Mouse (Mus musculus) embryonic facial prominence, embryonic 12.5 days (tissue): ENCODE results near the gene Gpatch4. TPM values are rescaled to one million over a fixed set of nuclear protein-coding genes. Genes with fewer than 3 reads are reported as not detected.

Source experiments
- ATAC-seq: fragments of 200-750 bp; cut with Nextera tagmentation; 2 replicates; pipeline ENCODE4 v1.8.0; 2017; ENCODE audit not compliant: insufficient number of reproducible peaks, insufficient read depth, low FRiP score, low TSS enrichment
- H3K27ac ChIP-seq: fragments of 300-500 bp; sonication (generic); 2 replicates; pipeline ENCODE4 v1.5.1; 2016; ENCODE audit warnings: mild to moderate bottlenecking
- H3K27me3 ChIP-seq: fragments of 300-500 bp; sonication (generic); 2 replicates; pipeline ENCODE4 v1.6.1; 2016; ENCODE audit warnings: mild to moderate bottlenecking, moderate library complexity
- H3K36me3 ChIP-seq: fragments of 300-500 bp; sonication (generic); 2 replicates; pipeline ENCODE4 v1.6.1; 2016; ENCODE audit warnings: mild to moderate bottlenecking
- H3K4me1 ChIP-seq: fragments of 300-500 bp; sonication (generic); 2 replicates; pipeline ENCODE4 v1.6.1; 2016
- H3K4me2 ChIP-seq: fragments of 300-500 bp; sonication (generic); replicated peaks from 2 replicates; pipeline ENCODE4 v1.6.1; 2016; ENCODE audit warnings: mild to moderate bottlenecking, moderate library complexity
- H3K4me3 ChIP-seq: fragments of 300-500 bp; sonication (generic); 2 replicates; pipeline ENCODE4 v1.5.1; 2016; ENCODE audit warnings: mild to moderate bottlenecking
- H3K9ac ChIP-seq: fragments of 300-500 bp; sonication (generic); 2 replicates; pipeline ENCODE4 v1.6.1; 2016; ENCODE audit warnings: mild to moderate bottlenecking, moderate library complexity
- H3K9me3 ChIP-seq: fragments of 300-500 bp; sonication (generic); 2 replicates; pipeline ENCODE4 v1.6.1; 2016; ENCODE audit warnings: mild to moderate bottlenecking, moderate library complexity
- WGBS: fragments of 180-500 bp; shearing (Covaris S2); methylation state at CpG from one replicate; pipeline ENCODE4 v1.1.7; 2016; 5-methylcytosine and 5-hydroxymethylcytosine counted together
- polyA plus RNA-seq: library from polyadenylated mRNA; unstranded; fragments of >200 nt; fragmentation: Nextera tagmentation; extraction: Ambion mirVana; gene quantifications from 2 replicates; pipeline ENCODE4 v1.2.1, GENCODE M21; 2016

The Gpatch4 gene
- polyA plus RNA-seq, 1 experiment from 2014 or later, result 32.7 TPM

DNA sequence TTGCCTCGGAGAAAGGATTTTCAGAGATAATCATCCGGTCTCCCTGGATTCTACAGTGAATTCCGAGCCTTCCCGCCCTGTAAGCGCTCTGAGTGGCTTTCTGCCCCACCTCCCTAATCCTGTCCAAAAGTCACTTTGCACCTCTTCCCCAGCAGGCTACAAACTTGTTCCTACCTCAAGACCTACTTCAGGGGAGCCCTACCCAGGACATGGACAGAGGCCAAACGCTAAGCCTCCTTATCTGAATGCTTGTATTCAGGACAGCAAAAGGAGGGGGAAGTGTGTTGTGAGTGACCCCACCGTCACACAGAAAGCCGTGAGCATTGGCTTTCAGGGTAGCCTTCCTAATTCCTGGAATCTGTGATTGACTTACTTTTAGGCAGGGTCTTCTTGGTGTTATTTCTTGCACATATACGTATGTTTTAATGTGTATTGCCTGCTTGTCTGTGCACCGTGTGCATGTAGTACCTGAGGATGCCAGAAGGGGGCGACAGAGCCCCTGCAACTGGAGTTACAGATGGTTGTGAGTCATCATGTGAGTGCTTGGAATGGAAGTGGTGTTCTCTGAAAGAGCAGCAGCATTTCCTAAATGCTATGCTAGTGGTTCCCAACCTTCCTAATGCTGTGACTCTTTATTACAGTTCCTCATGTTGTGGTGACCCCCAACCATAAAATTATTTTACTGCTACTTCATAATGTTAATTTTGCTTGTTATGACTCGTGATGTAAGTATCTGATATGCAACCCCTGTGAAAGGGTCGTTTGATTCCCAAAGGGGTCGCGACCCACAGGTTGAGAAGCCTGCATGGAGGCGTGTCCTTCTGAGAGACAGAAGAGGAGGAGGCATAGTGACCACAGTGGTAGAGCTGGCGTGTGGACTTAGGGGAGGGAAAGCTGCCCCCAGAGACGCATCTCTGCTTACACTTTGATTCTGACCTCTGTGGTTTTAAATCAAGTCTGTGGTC, 36.8 kb upstream of the Gpatch4 start:
- ATAC-seq, result no peak
- 75% methylated on average over 18 of the region's 18 CpGs for WGBS
- Histone ChIP-seq H3K27me3 (peaks cover 31% of the 10 kb centered on the region), H3K4me3 (no peak overlapping the region), H3K4me1 (0 out of 2 replicates have a peak, but pooled peaks cover 3% of the 10 kb centered on the region), H3K4me2 (no peak overlapping the region), H3K9me3 (no peaks in the 10 kb centered on the region), H3K9ac (no peak overlapping the region), H3K27ac (no peak overlapping the region), H3K36me3 (no peaks in the 10 kb centered on the region)

- Histone ChIP-seq H3K4me3 (no peak overlapping the region), H3K4me2 (no peak overlapping the region), H3K27ac (no peak overlapping the region), H3K36me3 (no peaks in the 10 kb centered on the region), H3K27me3 (0 out of 2 replicates have a peak, but pooled peaks cover 5% of the 10 kb centered on the region), H3K9ac (no peak overlapping the region), H3K4me1 (no peaks in the 10 kb centered on the region), H3K9me3 (no peaks in the 10 kb centered on the region)
- no peak for ATAC-seq
- WGBS, result 11% methylated on average over 6 of the region's 6 CpGs
Measured at GRCm38 (mm10) chr3:88010634-88011265, 32.2 kb upstream of the Gpatch4 start.

- Histone ChIP-seq H3K4me3 (peak overlapping the region; percentile 46), H3K27me3 (peaks cover 74% of the 10 kb centered on the region), H3K36me3 (no peaks in the 10 kb centered on the region), H3K4me1 (peaks cover 17% of the 10 kb centered on the region), H3K27ac (no peak overlapping the region), H3K9ac (0 out of 2 replicates have a peak overlapping the region, but pooled peaks have one; percentile 11), H3K4me2 (peak overlapping the region; percentile 89), H3K9me3 (no peaks in the 10 kb centered on the region)
- WGBS, result 1% methylated on average over 66 of the region's 66 CpGs
- peak; percentile 61 for ATAC-seq
Measured at GRCm38 (mm10) chr3:88022322-88023191, 20.4 kb upstream of the Gpatch4 start.

- H3K4me1 ChIP-seq, result peaks cover 17% of the 10 kb centered on the region
- no peak overlapping the region for H3K27ac ChIP-seq
- H3K4me2 ChIP-seq, result peak overlapping the region; percentile 89
- H3K4me3 ChIP-seq, result peak overlapping the region; percentile 46
- WGBS, result under 1% methylated on average over 81 of the region's 81 CpGs
- H3K36me3 ChIP-seq, result no peaks in the 10 kb centered on the region
- H3K27me3 ChIP-seq, result peaks cover 74% of the 10 kb centered on the region
- ATAC-seq, result peak; percentile 48; the same call in 1 of the 2 replicates
- H3K9ac ChIP-seq, result 0 out of 2 replicates have a peak overlapping the region, but pooled peaks have one; percentile 11
- no peaks in the 10 kb centered on the region for H3K9me3 ChIP-seq
Measured at GRCm38 (mm10) chr3:88023192-88024074, 19.5 kb upstream of the Gpatch4 start.

GRCm38 (mm10) chr3:88026823-88027222, 16.1 kb upstream of the Gpatch4 start:
- 52% methylated on average over 7 of the region's 7 CpGs for WGBS
- no peak overlapping the region for H3K4me2 ChIP-seq
- H3K27ac ChIP-seq, result no peak overlapping the region
- H3K27me3 ChIP-seq, result peaks cover 74% of the 10 kb centered on the region
- ATAC-seq, result no peak
- H3K36me3 ChIP-seq, result no peaks in the 10 kb centered on the region
- peaks cover 17% of the 10 kb centered on the region for H3K4me1 ChIP-seq
- H3K9ac ChIP-seq, result no peak overlapping the region
- no peaks in the 10 kb centered on the region for H3K9me3 ChIP-seq
- H3K4me3 ChIP-seq, result no peak overlapping the region

DNA sequence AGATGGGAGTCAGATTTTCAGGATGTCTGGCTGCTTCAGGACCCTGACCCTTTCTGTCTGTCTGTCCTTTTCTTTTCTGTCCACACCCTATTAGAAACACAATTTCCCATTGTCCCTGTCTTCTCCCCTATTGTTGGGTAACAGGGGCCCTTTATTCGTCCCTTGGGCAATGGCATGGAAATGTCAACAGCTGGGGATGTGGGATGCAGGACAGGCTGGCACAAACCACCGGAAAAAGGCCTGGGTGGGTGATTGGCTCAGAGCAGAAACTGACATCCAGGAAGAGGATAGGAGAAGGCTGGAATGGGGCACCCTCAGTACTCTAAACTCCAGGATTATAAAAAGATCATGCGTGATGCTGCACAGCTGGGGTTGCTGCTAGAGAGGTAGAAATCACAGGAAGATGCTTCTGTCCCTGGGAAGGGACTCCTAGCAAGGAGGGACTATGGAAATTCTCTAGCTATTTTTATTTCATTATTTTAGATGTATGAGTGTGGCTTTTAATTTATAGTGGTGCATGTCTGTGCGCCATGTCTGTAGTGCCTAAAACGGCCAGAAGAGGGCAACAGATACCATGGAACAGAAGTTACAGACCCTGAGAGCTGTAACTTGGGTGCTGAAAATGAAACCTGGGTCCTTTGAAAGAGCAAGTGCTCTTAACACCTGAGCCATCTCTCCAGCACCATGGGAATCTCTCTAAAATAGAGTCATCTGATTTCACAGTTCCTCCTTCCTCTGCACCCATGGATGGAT, 15.3 kb upstream of the Gpatch4 start, which contains the start of gene Hapln2:
Hapln2 (minus strand) TSS at position 150 of the 753 bp plus-strand sequence.
- Histone ChIP-seq H3K27ac (no peak within 1 kb of the TSS), H3K27me3 (peaks cover 73% of the 10 kb centered on the region), H3K4me1 (peaks cover 13% of the 10 kb centered on the region), H3K36me3 (no peaks in the 10 kb centered on the region), H3K9ac (no peak within 1 kb of the TSS), H3K4me3 (no peak within 1 kb of the TSS), H3K4me2 (no peak within 1 kb of the TSS), H3K9me3 (no peaks in the 10 kb centered on the region)
- WGBS, result 50% methylated on average over 5 of the region's 5 CpGs
- no peak for ATAC-seq

GRCm38 (mm10) chr3:88030608-88031395, 12.1 kb upstream of the Gpatch4 start:
- H3K27ac ChIP-seq, result no peak overlapping the region
- WGBS, result 21% methylated on average over 19 of the region's 19 CpGs
- peaks cover 52% of the 10 kb centered on the region for H3K27me3 ChIP-seq
- H3K4me2 ChIP-seq, result no peak overlapping the region
- H3K9me3 ChIP-seq, result no peaks in the 10 kb centered on the region
- no peaks in the 10 kb centered on the region for H3K4me1 ChIP-seq
- ATAC-seq, result no peak
- no peaks in the 10 kb centered on the region for H3K36me3 ChIP-seq
- H3K9ac ChIP-seq, result no peak overlapping the region
- no peak overlapping the region for H3K4me3 ChIP-seq

- Histone ChIP-seq H3K27ac (no peak overlapping the region), H3K4me1 (no peaks in the 10 kb centered on the region), H3K4me2 (no peak overlapping the region), H3K9me3 (no peaks in the 10 kb centered on the region), H3K4me3 (no peak overlapping the region), H3K27me3 (peaks cover 41% of the 10 kb centered on the region), H3K9ac (no peak overlapping the region), H3K36me3 (no peaks in the 10 kb centered on the region)
- no peak for ATAC-seq
- WGBS, result 64% methylated on average over 5 of the region's 5 CpGs
Measured at GRCm38 (mm10) chr3:88033506-88033905, 9.4 kb upstream of the Gpatch4 start.

GRCm38 (mm10) chr3:88035561-88036293, 7.2 kb upstream of the Gpatch4 start:
- WGBS, result 56% methylated on average over 1 of the region's 1 CpGs
- H3K36me3 ChIP-seq, result no peaks in the 10 kb centered on the region
- no peak overlapping the region for H3K9ac ChIP-seq
- ATAC-seq, result no peak
- H3K4me3 ChIP-seq, result no peak overlapping the region
- H3K27ac ChIP-seq, result no peak overlapping the region
- H3K4me2 ChIP-seq, result no peak overlapping the region
- H3K27me3 ChIP-seq, result peaks cover 44% of the 10 kb centered on the region
- H3K4me1 ChIP-seq, result no peaks in the 10 kb centered on the region
- H3K9me3 ChIP-seq, result no peaks in the 10 kb centered on the region
